Mouse (Mus musculus) thymus, postnatal 4 days (tissue): ENCODE results near the gene Tnrc6b.
"Not testable (repeated sequence)": the region's sequence is repeated elsewhere in the genome, so short reads cannot be mapped to it uniquely, and the experiment has no call there.

Experiments
- DNase-seq: peaks from one replicate; pipeline ENCODE4 v3.0.0; 2021

Tnrc6b gene

GRCm38 (mm10) chr15:80703495-80703894, 7.6 kb upstream of the Tnrc6b start:
- peak; percentile 42 for DNase-seq

- peak; percentile 88 for DNase-seq
Observed at GRCm38 (mm10) chr15:80704267-80704666, 6.8 kb upstream of the Tnrc6b start.

- DNase-seq, result peak; percentile 84
Observed at GRCm38 (mm10) chr15:80705828-80706549, 5.1 kb upstream of the Tnrc6b start.

GRCm38 (mm10) chr15:80706596-80706995, 4.5 kb upstream of the Tnrc6b start:
- no peak for DNase-seq

- DNase-seq, result no peak
Observed at GRCm38 (mm10) chr15:80707088-80707487, 4.0 kb upstream of the Tnrc6b start.

GRCm38 (mm10) chr15:80709593-80709992, 1.5 kb upstream of the Tnrc6b start:
- DNase-seq, result no peak

GRCm38 (mm10) chr15:80710257-80710607, 881 bp upstream of the Tnrc6b start:
- no peak for DNase-seq

- peak; percentile 81 for DNase-seq
Observed at GRCm38 (mm10) chr15:80711401-80712151, 463 bp downstream of the Tnrc6b start.

GRCm38 (mm10) chr15:80714299-80714698, 3.2 kb downstream of the Tnrc6b start:
- no peak for DNase-seq

GRCm38 (mm10) chr15:80716631-80717135, 5.6 kb downstream of the Tnrc6b start:
- DNase-seq, result no peak

GRCm38 (mm10) chr15:80717431-80717830, 6.3 kb downstream of the Tnrc6b start:
- DNase-seq, result no peak

- no peak for DNase-seq
Observed at GRCm38 (mm10) chr15:80720249-80720648, 9.1 kb downstream of the Tnrc6b start.

- no peak for DNase-seq
Observed at GRCm38 (mm10) chr15:80721861-80722260, 10.7 kb downstream of the Tnrc6b start.

GRCm38 (mm10) chr15:80722366-80722765, 11.3 kb downstream of the Tnrc6b start:
- DNase-seq, result no peak

- no peak for DNase-seq
Observed at GRCm38 (mm10) chr15:80729477-80729876, 18.4 kb downstream of the Tnrc6b start.

- DNase-seq, result no peak
Observed at GRCm38 (mm10) chr15:80731043-80731442, 19.9 kb downstream of the Tnrc6b start.

- DNase-seq, result no peak
Observed at GRCm38 (mm10) chr15:80731511-80731910, 20.4 kb downstream of the Tnrc6b start.

- no peak for DNase-seq
Observed at GRCm38 (mm10) chr15:80732266-80733030, 21.3 kb downstream of the Tnrc6b start.

GRCm38 (mm10) chr15:80735300-80735699, 24.2 kb downstream of the Tnrc6b start:
- no peak for DNase-seq

GRCm38 (mm10) chr15:80735708-80736107, 24.6 kb downstream of the Tnrc6b start:
- DNase-seq, result not testable (repeated sequence)

GRCm38 (mm10) chr15:80736553-80736952, 25.4 kb downstream of the Tnrc6b start:
- peak; percentile 49 for DNase-seq

GRCm38 (mm10) chr15:80738244-80738643, 27.1 kb downstream of the Tnrc6b start:
- DNase-seq, result no peak

GRCm38 (mm10) chr15:80739972-80740371, 28.9 kb downstream of the Tnrc6b start:
- DNase-seq, result no peak
